Mouse (Mus musculus) urinary bladder, adult 18-20 months (tissue): ENCODE data around the gene Mpped2.

ENCODE experiments used
- DNase-seq, 2 experiments: peaks; one replicate each; pipeline ENCODE4 v3.0.0; 2022; ENCODE audit warnings: low spot score in 2 of 2, mixed read lengths in 2 of 2

Mpped2 gene

DNA sequence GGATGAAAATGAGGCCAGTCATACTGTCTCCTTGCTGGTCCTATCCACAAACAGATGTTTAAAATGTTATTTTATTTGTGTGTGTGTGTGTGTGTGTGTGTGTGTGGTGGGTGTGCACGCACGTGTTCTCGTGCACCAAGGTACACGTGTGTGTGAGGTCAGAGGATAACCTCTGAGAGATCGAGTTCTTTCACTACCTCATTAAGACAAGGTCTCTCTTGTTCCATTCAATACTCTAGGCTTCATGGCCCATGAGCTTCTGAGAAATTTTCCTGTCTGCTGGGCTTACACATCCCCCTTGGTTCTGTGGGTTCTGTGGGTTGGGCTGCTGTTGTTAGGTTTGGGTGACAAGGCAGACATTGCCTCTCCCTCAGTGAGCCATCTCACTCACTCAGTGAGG, 12.6 kb downstream of the Mpped2 start:
- no peak for DNase-seq

DNA sequence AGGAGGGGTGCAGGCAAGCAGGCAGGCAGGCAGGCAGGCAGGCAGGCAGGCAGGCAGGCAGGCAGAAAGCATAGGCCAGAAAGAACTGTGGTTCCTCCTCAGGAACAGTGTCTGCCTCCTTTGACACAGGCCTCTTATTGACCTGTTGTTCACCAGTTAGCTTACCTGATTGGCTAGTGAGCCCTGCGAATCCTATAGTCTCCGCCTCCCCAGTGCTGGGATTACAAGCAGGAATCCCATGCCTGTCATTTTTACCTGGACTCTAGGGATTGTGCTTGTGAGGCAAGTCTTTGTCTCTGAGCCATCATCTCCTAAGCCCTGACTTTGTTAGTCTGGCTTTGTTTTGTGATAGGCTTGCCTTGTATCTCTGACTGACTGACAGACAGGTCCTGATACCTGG, 14.1 kb downstream of the Mpped2 start:
- no peak for DNase-seq

DNA sequence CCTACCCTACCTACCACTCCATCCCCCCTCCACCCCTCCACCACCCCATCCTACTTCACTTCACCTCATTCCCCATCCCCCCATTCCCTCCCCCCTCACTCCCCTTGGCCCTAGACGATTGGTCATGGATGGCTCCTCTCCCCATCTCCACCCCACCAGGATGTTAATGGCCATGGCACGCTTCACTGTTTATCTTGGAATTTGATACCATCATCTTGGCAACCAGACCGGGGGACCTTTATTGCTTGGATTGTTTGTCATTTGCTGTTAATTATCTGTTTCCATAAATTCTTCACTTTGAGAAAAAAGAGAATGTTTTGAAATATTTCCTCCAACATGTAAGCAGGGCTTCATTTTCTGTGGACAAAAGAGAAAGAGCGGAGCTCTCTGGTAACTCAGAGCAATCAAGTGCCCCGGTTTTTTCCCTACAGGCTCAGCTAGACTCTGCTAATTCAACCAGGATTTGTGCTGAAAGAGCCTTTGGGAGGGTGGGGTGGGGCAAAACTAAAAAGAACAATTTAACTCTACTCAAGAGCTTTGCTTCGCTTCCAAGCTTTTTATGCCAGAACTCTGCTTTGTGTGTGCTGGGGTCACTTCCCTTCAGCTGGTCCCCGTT, 17.9 kb downstream of the Mpped2 start:
- DNase-seq = no peak

DNA sequence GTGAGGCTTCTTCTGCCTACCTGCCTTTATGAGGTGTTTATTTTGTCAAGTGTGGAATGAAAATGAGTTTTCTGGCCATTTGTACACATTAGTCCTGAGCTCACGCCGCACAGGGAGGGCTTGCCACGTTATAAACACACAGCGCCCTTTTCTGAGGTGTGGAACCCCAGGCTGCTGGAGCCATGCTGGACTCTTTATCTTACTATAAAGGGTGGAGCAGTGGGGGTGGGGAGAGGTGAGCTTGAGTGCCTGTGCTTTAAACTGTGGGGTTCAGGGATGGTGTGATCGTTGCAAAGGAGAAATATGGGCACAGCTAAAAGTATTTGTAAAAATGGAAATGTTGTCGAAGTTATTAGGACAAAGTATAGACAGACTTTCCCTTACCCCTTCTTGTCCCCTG, 18.4 kb downstream of the Mpped2 start:
- DNase-seq = no peak

DNA sequence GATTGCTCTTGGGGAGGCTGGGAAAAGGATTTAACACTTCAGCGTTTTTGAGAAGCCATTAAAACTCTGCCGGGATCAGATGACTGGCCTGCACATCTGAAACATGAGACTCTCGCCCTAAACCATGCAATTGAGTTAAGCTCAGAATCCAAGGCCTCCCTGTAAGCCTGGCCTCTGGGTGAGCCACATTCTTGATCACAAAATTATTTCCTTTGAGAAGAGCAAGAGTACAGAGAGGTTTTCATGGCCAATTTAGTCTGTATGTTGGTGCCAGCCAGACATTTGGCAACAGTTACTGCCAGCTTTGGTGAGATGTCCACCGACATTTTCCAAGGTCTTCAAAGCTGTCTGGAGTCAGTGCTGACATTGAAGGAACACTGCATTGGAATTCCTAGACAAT, 20.1 kb downstream of the Mpped2 start:
- no peak for DNase-seq

DNA sequence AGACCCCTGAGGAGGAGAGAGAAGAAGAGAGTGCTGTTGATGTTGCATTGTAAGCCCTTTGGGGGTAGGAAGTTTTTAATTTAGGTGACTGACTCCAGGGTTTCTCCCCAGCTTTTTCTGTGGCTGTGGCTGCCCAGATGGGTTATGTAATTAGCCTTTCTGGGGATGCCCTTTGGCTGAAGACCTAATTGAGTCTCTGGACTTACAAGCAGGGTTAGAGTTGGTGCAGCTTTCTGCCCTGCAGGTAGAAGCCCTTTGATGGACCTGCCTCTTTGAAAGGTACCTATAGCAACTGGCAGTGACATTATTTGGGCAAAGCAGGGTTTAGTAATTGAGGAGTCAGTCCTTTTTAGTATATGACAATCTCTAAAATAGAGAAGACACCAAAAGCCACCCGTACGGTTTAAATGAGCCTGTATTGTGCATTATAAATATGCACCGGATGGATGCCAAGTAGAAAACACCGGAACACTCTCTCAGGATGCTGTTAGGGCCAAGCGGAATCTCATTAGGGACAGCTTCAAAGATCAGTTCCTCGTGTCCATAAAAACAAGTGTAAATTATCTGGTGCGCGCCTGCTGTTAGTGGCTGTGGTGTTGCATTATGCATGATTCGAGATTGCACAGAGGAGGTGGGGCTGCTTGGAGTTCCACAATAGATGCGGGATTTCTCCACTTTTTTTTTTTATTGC, 22.8 kb downstream of the Mpped2 start:
- DNase-seq = no peak

DNA sequence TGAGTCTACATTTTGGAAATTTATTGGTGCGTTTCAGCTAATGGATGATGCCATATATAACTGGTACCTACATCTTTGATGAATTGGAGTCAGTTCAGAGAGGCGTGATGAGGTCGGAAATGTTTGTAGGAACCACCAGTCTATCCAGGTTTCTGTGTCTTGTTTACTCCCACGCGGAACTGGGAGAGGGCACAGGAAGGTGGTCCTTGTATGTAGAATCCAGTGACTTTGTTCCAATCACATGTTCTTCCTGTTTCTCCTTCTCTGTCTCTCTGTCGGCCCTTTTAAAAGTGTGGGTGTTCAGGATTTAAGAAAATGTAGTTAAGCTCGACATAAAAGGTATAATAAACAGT, 23.3 kb downstream of the Mpped2 start:
- DNase-seq = no peak

DNA sequence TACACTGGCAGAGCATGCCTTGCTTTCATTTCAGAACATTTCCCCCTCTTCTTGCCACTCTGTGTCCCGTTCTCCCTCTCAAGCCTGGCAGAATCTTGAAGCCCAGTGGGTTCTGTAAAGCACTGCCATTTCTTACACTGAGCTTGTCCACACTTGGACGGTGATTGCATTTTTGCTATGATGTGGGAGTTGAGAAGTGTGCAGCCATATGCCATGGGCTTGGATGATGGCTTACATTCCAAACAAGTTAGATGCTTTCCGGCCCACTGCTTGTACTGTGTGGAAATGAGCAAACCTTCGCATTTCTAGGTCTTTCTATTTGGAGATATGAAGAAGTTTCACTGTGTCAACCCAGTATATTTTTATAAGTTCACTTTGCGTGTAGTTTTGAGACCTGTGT, 25.8 kb downstream of the Mpped2 start:
- no peak for DNase-seq

DNA sequence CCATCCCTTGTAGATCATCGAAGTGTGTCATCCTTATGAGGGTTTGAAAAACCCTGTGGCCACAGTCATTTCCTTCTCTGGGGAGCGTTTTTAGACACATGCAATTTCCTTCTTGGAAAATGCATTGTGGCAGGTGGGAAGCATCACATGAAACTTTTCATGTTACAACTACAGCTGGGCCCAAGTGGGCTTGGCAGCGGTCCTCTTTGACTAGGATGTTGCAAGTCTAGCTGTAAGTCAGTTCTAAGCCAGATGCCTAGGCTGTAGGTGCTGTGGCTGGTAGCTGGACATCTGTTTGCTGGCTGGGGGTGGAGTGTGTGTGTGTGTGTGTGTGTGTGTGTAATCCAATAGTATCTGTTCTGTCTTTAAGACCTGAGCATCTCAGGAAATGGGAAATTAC, 26.4 kb downstream of the Mpped2 start:
- DNase-seq = no peak

DNA sequence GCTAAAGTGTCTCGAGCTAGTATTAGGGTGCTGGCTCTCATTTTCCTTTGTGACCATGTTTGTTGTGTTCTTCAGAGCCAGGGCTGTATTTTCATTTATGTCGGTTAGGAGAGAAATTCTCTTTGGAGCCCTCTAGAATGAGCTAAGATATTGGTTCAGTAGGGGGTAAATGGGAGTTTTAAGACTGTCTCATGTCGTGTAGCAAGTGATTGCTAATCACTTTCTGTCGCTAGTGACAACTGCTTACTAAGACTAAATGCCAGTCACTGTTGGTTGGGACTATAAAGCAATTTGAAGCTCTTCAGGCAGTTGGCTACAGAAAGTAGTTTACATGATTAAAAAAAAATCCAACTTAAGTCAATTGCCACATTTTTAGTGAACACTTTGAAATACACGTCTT, 27.6 kb downstream of the Mpped2 start:
- DNase-seq = no peak

DNA sequence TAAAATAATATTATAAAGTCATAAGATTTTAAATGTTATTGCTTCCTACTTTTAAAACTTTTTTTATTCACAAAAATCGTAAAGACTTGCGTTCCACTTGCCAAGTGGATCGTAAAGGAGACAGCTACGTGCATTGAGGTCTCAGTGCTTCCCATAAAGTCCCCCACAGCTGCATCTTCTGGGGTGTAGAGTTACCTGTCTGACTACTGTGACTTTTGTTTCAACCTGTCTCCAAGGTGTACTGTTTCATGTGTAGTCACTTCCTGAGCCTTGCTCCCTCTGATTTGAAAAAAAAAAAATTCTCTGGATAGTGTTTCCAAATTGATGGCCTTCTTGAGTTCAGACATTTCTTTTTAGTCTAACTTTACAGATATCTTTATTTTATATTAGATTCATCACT, 29.0 kb downstream of the Mpped2 start:
- DNase-seq = no peak

DNA sequence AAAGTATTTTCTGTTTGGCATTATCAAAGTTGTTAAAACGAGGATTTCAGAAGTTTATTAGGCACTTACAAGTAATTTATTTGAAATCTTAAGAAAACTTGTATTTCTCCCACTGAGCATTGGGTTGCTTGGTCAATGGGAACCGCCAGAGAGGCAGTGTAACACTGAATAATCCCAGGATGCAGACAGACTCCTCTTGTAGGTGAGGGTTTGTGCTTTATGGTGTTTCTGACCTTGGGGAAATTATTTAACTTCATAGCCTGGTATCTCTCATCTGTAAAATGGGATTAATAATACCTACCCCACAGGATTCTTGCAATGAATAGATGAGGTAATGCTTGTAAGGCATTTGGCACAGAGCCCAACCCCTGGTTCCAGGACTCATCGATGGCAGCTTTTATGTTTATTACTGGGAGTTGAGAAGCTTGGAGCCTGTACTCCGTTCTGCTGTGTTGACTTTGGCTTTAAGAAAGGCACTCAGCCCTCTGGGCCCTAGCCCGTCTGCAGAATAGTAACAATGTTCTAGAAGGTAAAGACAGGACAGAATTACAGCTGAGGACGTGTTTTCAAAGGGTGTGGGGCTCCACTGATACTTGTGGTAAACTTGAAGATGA, 37.0 kb downstream of the Mpped2 start:
- no peak for DNase-seq

DNA sequence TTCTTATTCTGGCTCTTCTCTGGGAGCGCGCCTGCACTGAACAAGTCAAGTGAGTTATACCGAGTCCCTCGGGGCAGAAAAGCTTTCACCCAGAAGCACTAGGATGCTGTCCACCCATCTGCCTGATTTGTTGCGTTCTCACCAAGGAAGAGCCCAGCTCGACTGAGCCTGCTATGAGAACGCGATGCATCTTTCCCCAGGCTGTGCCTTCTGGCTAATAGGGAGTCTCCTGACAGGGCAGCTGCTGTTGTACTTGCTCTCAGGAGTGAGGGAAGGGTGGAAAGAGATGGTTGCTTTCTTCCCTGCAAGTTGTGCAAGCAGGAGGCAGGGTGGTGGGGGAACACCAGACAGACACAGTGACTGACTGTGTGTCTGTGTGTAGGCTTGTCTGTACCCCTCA, 37.5 kb downstream of the Mpped2 start:
- DNase-seq = no peak

DNA sequence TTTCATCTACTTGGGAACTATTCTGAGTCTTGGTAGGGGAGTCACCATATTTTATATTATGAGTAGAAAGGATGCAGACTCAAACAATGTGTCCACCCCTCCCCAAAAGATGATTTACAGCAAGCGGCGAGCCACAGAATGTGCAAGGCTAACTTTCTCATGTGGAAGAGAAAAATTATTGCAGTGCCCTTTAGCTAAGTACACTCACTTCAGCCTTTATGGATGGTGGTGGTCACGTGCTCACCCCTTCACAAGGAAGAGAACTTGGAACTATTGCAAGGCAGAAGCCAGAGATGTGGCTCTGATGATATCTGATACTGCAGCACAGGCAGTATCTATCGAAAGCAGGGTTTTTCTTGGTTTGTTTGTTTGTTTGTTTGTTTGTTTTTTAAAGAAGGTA, 38.4 kb downstream of the Mpped2 start:
- DNase-seq = no peak

DNA sequence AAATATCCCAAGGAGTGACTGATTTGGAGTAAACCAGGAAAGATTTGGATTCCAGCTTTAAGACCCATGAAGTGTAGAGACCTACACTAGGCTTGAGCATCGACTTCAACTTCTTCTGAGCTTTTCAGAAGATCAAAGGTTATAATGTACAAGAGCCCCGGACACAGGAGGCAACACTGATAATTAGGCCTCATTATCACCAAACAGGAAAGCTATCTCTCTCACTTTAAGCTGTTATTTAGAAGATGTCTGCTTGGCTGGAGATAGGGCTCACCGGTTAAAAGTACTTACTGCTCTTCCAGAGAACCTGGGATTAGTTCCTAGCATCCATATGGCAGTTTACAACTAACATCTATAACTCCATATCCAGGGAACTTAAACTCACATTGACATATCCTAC, 39.1 kb downstream of the Mpped2 start:
- DNase-seq = no peak

DNA sequence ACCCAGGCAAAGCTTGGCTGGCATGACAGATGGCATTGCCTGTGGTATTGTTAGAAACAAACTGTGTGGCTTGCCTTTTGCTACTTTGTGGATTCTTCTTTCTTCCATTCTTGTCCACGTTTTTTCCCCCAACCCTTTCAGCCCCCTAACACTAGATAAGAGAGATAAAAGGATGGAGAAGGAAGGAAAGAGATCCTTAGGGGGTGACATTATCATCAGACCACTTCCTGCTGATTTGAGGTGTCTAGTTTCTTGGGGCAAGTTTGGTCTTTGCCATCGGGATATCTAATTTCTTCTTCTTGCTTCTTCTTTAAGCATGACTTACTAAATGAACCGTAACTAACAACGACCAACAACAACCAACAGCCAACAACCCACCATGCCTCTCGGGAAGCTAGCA, 40.3 kb downstream of the Mpped2 start:
- DNase-seq = no peak

DNA sequence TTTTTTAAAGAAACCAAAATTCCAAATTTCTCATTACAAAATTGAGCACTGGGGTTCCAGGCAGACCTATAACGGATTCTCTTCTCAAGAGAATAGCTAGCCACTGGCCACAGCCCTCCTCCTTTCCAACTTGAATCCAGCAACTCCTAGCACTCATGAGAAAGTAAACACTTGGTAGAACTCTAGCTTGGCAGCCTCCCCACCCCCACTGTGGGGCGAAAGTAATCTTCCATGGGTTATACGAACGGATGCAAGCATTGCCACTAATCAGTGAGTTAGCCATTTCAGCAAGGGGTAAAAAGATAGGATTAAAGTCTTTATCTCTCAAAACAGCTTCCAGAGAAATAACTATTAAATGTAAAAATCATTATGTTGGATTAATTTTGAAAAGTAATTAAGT, 40.9 kb downstream of the Mpped2 start:
- DNase-seq = no peak

DNA sequence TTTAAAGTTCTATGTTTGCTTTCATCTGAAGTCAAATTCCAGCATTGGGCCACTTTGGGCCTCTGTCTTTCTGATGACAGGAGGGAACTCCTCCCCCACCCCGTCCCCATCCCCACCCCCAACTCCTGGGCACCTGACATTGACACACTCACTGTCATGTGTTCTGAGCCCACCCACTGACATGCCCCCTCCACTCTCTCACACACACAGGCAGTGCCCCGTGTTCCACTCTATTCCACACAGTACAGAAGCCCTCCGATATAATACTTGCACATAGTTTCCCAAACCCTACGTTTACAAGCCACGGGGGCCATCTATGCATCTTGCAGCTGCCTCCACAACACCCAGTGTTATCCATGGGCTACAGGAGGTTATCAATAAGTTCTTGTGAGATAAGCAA, 42.1 kb downstream of the Mpped2 start:
- DNase-seq = no peak

DNA sequence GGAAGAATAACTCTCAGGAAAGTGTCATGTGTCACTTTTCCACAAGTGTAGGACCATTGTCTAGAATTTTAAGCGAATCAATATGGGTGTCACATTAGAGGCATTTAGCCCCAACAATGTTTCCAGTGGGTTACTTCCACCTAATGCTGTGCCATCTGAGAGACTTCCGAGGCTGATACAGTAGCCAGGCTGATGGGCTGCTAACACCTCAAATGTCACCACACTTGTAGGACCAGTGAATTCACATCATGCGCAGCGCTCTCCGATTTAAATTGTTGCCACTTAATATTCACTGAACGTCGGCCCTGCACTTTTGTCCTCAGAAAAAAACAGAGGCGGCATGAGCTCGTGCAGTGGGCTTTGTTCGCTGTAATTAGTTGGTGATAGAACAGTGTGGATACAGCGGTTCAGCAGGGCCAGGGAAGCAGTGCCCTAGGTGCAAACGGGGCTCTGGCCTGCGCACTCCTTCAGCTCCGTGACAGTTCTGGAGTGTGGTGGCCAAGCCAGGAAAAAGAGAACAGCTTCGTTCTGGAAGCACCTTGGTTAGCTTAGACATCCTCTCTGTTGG, 42.8 kb downstream of the Mpped2 start:
- no peak for DNase-seq

DNA sequence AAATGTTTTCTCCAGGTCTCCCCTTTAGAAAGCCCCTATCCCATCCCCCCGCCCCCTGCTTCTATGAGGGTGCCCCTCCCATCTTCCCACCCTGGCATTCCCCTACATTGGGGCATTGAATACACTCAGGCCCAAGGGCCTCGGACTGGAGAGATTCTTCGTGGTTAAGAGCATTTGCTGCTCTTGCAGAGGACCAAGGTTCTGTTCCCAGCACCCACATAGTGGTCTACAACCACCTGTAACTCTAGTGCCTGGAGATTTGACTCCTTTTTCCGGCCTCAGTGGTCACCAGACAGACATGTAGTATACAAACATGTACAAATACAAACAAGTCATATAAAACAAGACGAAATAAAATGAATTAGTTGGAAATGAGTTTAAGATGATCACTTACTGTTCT, 45.9 kb downstream of the Mpped2 start:
- DNase-seq = no peak

DNA sequence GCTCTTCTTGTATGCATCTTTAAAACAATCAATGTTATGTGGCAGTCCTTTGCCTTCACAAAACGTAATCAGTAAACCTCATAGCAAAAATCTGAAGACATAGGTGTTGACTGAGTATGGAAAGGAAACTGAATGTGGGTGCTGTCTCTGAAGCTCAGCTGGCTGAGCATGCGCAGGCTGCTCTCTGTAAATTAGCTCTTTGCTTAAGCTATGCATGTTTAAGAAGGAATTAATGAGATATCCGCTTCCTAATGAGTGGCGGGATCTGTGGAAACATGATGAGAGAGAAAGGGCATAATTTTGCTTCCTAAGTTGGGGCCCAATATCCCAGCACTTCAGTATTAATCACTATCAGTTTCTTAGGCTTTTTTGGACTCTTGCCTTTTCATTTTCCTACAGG, 51.0 kb downstream of the Mpped2 start:
- no peak for DNase-seq

DNA sequence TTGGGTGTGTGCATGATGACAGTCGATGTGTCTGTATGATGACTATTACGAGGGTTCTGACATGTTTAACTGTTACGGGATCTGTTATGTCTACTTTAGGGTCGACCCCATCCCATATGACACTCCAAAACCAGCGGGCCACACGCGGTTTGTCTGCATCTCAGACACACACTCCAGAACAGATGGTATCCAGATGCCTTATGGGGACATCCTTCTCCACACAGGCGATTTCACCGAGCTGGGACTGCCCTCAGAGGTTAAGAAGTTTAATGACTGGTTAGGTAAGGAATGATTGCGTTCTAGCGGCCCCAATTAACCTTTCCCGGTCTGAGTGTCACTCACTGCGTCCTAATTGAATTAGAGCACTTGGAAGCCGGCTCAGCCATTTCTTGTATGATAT, 51.5 kb downstream of the Mpped2 start:
- no peak for DNase-seq

DNA sequence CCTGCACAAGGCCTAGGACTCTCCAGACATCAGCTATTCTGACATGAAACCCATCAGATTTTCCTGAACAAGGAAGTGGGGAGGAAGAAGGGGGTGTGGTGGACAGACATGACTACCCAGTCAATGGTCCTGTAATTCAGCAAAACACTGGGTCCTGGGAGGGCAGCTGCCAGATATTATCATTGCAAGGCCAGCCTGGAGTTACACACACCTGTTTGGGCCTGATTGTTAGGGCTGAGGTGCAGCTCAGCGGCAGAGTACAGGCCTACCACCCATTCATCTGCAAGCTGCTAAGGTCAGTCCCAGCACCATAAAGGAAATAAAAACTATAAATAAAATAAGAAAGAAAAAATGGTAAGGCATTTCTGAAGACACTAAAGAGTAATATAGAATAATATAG, 52.3 kb downstream of the Mpped2 start:
- no peak for DNase-seq
